Mouse (Mus musculus) embryonic fibroblast, embryonic 13.5 days (primary cell): ENCODE data around the gene Cacng4.

ENCODE experiments used
- CTCF ChIP-seq: IDR thresholded peaks from 2 replicates; pipeline ENCODE4 v1.5.1; 2011; ENCODE audit warnings: mild to moderate bottlenecking, control low read depth, low read length, moderate library complexity, borderline replicate concordance; ENCODE audit not compliant: insufficient read depth
- POLR2A ChIP-seq: IDR thresholded peaks from 2 replicates; pipeline ENCODE4 v1.6.1; 2011; ENCODE audit warnings: low read depth, mild to moderate bottlenecking, control low read depth, low read length, moderate library complexity

GRCm38 (mm10) chr11:107710379-107710778, 84.0 kb downstream of the Cacng4 start:
- TF ChIP-seq CTCF (no peak), POLR2A (no peak)
